Mouse (Mus musculus) brain, adult 2 months (tissue): ENCODE measurements at regions not wholly inside any gene's neighbourhood (a gene's known extent, or its start where the extent isn't known, plus 50 kb on each side); places are given as distances from the start of the nearest gene placed in this dataset.
A peak's percentile ranks its signal among the peaks of the same experiment; 100 is the strongest.
"Not testable (repeated sequence)": the region's sequence is repeated elsewhere in the genome, so short reads cannot be mapped to it uniquely, and the experiment has no call there.

Experiments
- DNase-seq: peaks from one replicate; pipeline ENCODE4 v3.0.0; 2011; ENCODE audit warnings: low read depth, low spot score

GRCm38 (mm10) chr1:123156851-123157250 lies 888.5 kb downstream of the Dpp10 start:
- DNase-seq, result peak; percentile 82

- peak; percentile 70 for DNase-seq
Measured at GRCm38 (mm10) chr1:123154558-123154957, 890.8 kb downstream of the Dpp10 start.

- DNase-seq, result not testable (repeated sequence)
Measured at GRCm38 (mm10) chr1:123133891-123134290, 911.5 kb downstream of the Dpp10 start.
